Mouse (Mus musculus) cortical plate, adult 2 months (tissue): ENCODE results near the gene Rasal1. TPM values are rescaled to one million over a fixed set of nuclear protein-coding genes. Genes with fewer than 3 reads are reported as not detected.

ENCODE experiments used
- H3K27ac ChIP-seq: fragments of 200-500 bp; 2 replicates; pipeline ENCODE4 v1.5.1; 2012; ENCODE audit warnings: low read length, control low read depth, inconsistent platforms; ENCODE audit not compliant: insufficient read depth
- H3K4me1 ChIP-seq: fragments of 200-500 bp; 2 replicates; pipeline ENCODE4 v1.6.1; 2011; ENCODE audit warnings: low read length; ENCODE audit not compliant: control insufficient read depth, insufficient read depth
- H3K4me3 ChIP-seq: fragments of 200-500 bp; 2 replicates; pipeline ENCODE4 v1.5.1; 2011; ENCODE audit warnings: mild to moderate bottlenecking, low read length, control low read depth; ENCODE audit not compliant: insufficient read depth
- CTCF ChIP-seq: fragments of 200-500 bp; IDR thresholded peaks from 2 replicates; pipeline ENCODE4 v1.5.1; 2011; ENCODE audit warnings: mild to moderate bottlenecking, control low read depth, low read length; ENCODE audit not compliant: insufficient read depth; ENCODE audit errors: extremely low read depth
- POLR2A ChIP-seq: fragments of 200-500 bp; IDR thresholded peaks from 2 replicates; pipeline ENCODE4 v1.6.1; 2011; ENCODE audit warnings: mild to moderate bottlenecking, low read length, control low read depth; ENCODE audit not compliant: insufficient read depth; ENCODE audit errors: extremely low read depth
- polyA plus RNA-seq: library from polyadenylated mRNA; depleted of rRNA; stranded (reverse); fragments of >200 nt; gene quantifications from 2 replicates; pipeline ENCODE4 v1.2.3, GENCODE M21; 2012

Rasal1 gene
- polyA plus RNA-seq, 1 experiment: 88.7 TPM

- Histone ChIP-seq H3K4me1 (peaks cover 2% of the 10 kb centered on the region; the same call in 1 of the 2 replicates), H3K27ac (no peak overlapping the region), H3K4me3 (no peak overlapping the region)
- TF ChIP-seq POLR2A: no peak
- TF ChIP-seq CTCF: no peak
These were observed 13.8 kb upstream of the Rasal1 start for GRCm38 (mm10) chr5:120634860-120635259.

- TF ChIP-seq POLR2A (no peak), CTCF (no peak)
- Histone ChIP-seq H3K4me1 (peaks cover 4% of the 10 kb centered on the region), H3K4me3 (no peak overlapping the region), H3K27ac (peak overlapping the region; percentile 64; the same call in 1 of the 2 replicates)
These were observed 13.0 kb upstream of the Rasal1 start for GRCm38 (mm10) chr5:120635633-120636032.

- Histone ChIP-seq H3K4me1 (peaks cover 4% of the 10 kb centered on the region), H3K27ac (no peak overlapping the region), H3K4me3 (no peak overlapping the region)
- TF ChIP-seq POLR2A (no peak), CTCF (no peak)
These were observed 8.5 kb upstream of the Rasal1 start for GRCm38 (mm10) chr5:120640094-120640493.

- Histone ChIP-seq H3K4me3 (no peak overlapping the region), H3K27ac (no peak overlapping the region), H3K4me1 (peaks cover 4% of the 10 kb centered on the region)
- TF ChIP-seq POLR2A (no peak), CTCF (no peak)
These were observed 5.1 kb upstream of the Rasal1 start for GRCm38 (mm10) chr5:120643365-120644085.

GRCm38 (mm10) chr5:120644227-120644626, 4.4 kb upstream of the Rasal1 start:
- H3K4me3 ChIP-seq: no peak overlapping the region
- no peak overlapping the region for H3K27ac ChIP-seq
- H3K4me1 ChIP-seq: peaks cover 4% of the 10 kb centered on the region
- TF ChIP-seq CTCF (no peak), POLR2A (no peak)

GRCm38 (mm10) chr5:120645851-120646250, 2.8 kb upstream of the Rasal1 start:
- peaks cover 2% of the 10 kb centered on the region; the same call in 1 of the 2 replicates for H3K4me1 ChIP-seq
- TF ChIP-seq CTCF (no peak), POLR2A (no peak)
- no peak overlapping the region for H3K27ac ChIP-seq
- H3K4me3 ChIP-seq: no peak overlapping the region

- no peak overlapping the region for H3K4me3 ChIP-seq
- TF ChIP-seq POLR2A (no peak), CTCF (no peak)
- peaks cover 4% of the 10 kb centered on the region for H3K4me1 ChIP-seq
- no peak overlapping the region for H3K27ac ChIP-seq
These were observed 1.3 kb upstream of the Rasal1 start for GRCm38 (mm10) chr5:120647361-120647760.

GRCm38 (mm10) chr5:120647814-120648491, 659 bp upstream of the Rasal1 start:
- Histone ChIP-seq H3K27ac (peak overlapping the region; percentile 68), H3K4me1 (peaks cover 7% of the 10 kb centered on the region), H3K4me3 (no peak overlapping the region; the same call in 1 of the 2 replicates)
- TF ChIP-seq CTCF (no peak), POLR2A (no peak)

GRCm38 (mm10) chr5:120649374-120649933, 842 bp downstream of the Rasal1 start:
- peaks cover 9% of the 10 kb centered on the region for H3K4me1 ChIP-seq
- peak overlapping the region; percentile 73 for H3K4me3 ChIP-seq
- H3K27ac ChIP-seq: peak overlapping the region; percentile 79
- TF ChIP-seq CTCF: no peak
- TF ChIP-seq POLR2A: no peak
